Comparison of ENCODE assay signal across 21 mouse cellular contexts in genomic region chr10:72533859-72534258, GRCm38 (mm10).
"Had no signal": no experiment of that assay in that cellular context is flagged by ENCODE, and none has a peak within 500 bp of the region (broad histone marks: within the 10 kb centered on the region; RNA-seq: fewer than 3 reads in every experiment).

No protein-coding gene starts in this region.

- H3K4me1 ChIP-seq: limb, embryonic 10.5 days; limb, embryonic 13.5 days; liver, embryonic 13.5 days; neural tube, embryonic 12.5 days; neural tube, embryonic 15.5 days had no signal

- H3K4me3 ChIP-seq: layer of hippocampus, adult 2 months; limb, embryonic 10.5 days; limb, embryonic 13.5 days; liver, embryonic 13.5 days; neural tube, embryonic 12.5 days; neural tube, embryonic 15.5 days had no signal

- H3K36me3 ChIP-seq: limb, embryonic 10.5 days; limb, embryonic 13.5 days; liver, embryonic 13.5 days; neural tube, embryonic 12.5 days; neural tube, embryonic 15.5 days had no signal

- H3K9me3 ChIP-seq: limb, embryonic 10.5 days; limb, embryonic 13.5 days; liver, embryonic 13.5 days; neural tube, embryonic 12.5 days; neural tube, embryonic 15.5 days had no signal

- H3K4me2 ChIP-seq: limb, embryonic 13.5 days; liver, embryonic 13.5 days; neural tube, embryonic 12.5 days; neural tube, embryonic 15.5 days had no signal

- H3K27ac ChIP-seq: kidney, postnatal 0 days; layer of hippocampus, adult 2 months; limb, embryonic 10.5 days; limb, embryonic 13.5 days; liver, embryonic 13.5 days; neural tube, embryonic 12.5 days; neural tube, embryonic 15.5 days; stomach, postnatal 0 days had no signal

- H3K27me3 ChIP-seq: limb, embryonic 13.5 days; liver, embryonic 13.5 days; neural tube, embryonic 12.5 days; neural tube, embryonic 15.5 days had no signal

- DNase-seq: kidney, adult 2 months; kidney, postnatal 25 days; layer of hippocampus, adult 9-11 months; liver; liver, embryonic 13.5 days; lung, adult 2 months; lung, postnatal 14 days; lung, postnatal 4 days; right cerebral cortex, adult 18-20 months; right cerebral cortex, postnatal 14 days; right cerebral cortex, postnatal 4 days; thymus, adult 2 months; thymus, postnatal 14 days; thymus, postnatal 4 days had no signal

- H3K9ac ChIP-seq: limb, embryonic 13.5 days; liver, embryonic 13.5 days; neural tube, embryonic 12.5 days; neural tube, embryonic 15.5 days had no signal
